Mouse (Mus musculus) forebrain, embryonic 14.5 days (tissue): Measurements from ENCODE around the gene Tnfsf9. TPM values are rescaled to one million over a fixed set of nuclear protein-coding genes. Genes with fewer than 3 reads are reported as not detected.
A peak's percentile ranks its signal among the peaks of the same experiment; 100 is the strongest.
"Not testable (repeated sequence)": the region's sequence is repeated elsewhere in the genome, so short reads cannot be mapped to it uniquely, and the experiment has no call there.

Source experiments
- ATAC-seq: fragments of 200-750 bp; cut with Nextera tagmentation; 2 replicates; pipeline ENCODE4 v1.8.0; 2017; ENCODE audit warnings: mild to moderate bottlenecking, moderate library complexity
- DNase-seq: peaks from one replicate; pipeline ENCODE4 v3.0.0-alpha.2; 2015; ENCODE audit warnings: low spot score
- H3K27ac ChIP-seq: fragments of 300-500 bp; sonication (generic); 2 replicates; pipeline ENCODE4 v1.5.1; 2014; ENCODE audit warnings: low read depth, mild to moderate bottlenecking, control low read depth, low read length, moderate library complexity
- H3K27me3 ChIP-seq: fragments of 300-500 bp; sonication (generic); replicated peaks from 2 replicates; pipeline ENCODE4 v1.6.1; 2014; ENCODE audit warnings: low read length, control low read depth, mixed read lengths; ENCODE audit not compliant: control insufficient read depth, insufficient read depth
- H3K36me3 ChIP-seq: fragments of 300-500 bp; sonication (generic); 2 replicates; pipeline ENCODE4 v1.6.1; 2014; ENCODE audit warnings: low read length, control low read depth; ENCODE audit not compliant: control insufficient read depth, insufficient read depth
- H3K4me1 ChIP-seq: fragments of 300-500 bp; sonication (generic); 2 replicates; pipeline ENCODE4 v1.6.1; 2014; ENCODE audit warnings: antibody characterized with exemption, low read length, control low read depth; ENCODE audit not compliant: control insufficient read depth, insufficient read depth
- H3K4me2 ChIP-seq: fragments of 300-500 bp; sonication (generic); 2 replicates; pipeline ENCODE4 v1.6.1; 2014; ENCODE audit warnings: mild to moderate bottlenecking, control low read depth, low read length
- H3K4me3 ChIP-seq: fragments of 300-500 bp; sonication (generic); 2 replicates; pipeline ENCODE4 v1.5.1; 2014; ENCODE audit warnings: low read depth, low read length, control low read depth
- H3K9ac ChIP-seq: fragments of 300-500 bp; sonication (generic); 2 replicates; pipeline ENCODE4 v1.6.1; 2014; ENCODE audit warnings: mild to moderate bottlenecking, low read length, control low read depth, moderate library complexity
- H3K9me3 ChIP-seq: fragments of 300-500 bp; sonication (generic); replicated peaks from 2 replicates; pipeline ENCODE4 v1.6.1; 2016; ENCODE audit warnings: low read length, control low read depth, mixed read lengths; ENCODE audit not compliant: control insufficient read depth
- WGBS: fragments of 180-500 bp; shearing (Covaris S2); extraction: QIAGEN DNeasy Blood & Tissue Kit; methylation state at CpG from one replicate; pipeline ENCODE4 v1.1.7; 2014; 5-methylcytosine and 5-hydroxymethylcytosine counted together
- polyA plus RNA-seq: library from polyadenylated mRNA; unstranded; fragments of >200 nt; fragmentation: Nextera tagmentation; extraction: Ambion mirVana; gene quantifications from 2 replicates; pipeline ENCODE4 v1.2.1, GENCODE M21; 2014

The Tnfsf9 gene
- polyA plus RNA-seq, 1 experiment from 2014 or later: 6.7 TPM

DNA sequence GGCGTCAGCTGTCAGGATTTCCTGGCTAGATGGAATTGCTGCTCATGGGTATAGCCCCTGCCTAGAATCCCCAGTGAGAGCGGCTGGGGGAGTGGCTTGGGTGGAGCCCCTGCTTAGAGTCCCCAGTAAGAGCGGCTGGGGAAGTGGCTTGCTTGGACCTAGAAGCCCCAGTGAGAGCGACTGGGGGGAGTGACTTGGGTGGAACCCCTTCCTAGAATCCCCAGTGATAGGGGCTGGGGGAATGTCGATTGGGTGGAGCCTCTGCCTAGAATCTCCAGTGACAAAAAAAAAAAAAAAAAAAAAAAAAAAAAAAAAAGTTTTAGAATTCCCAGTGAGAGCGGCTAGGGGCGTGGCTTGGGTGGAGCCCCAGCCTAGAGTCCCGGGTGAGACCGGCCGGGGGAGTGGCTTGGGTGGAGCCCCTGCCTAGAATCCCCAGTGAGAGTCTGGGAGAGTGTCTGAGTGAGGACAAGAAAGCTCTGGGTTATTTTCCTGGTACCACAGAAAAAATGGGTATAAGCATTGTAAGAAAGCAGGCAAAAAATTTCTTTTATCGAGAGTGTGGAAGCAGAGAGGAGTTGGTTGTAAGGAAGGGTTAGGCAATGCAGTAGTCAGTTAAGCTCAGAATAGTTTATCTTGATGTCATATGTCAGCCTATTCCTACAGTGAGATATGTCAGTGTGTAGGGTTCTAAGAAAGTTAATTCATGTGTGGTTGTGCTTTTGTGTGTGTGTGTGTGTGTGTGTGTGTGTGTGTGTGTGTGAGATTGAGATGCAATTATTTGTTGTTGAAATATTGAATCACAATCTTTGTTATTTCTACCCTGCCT lies 13.6 kb downstream of the Tnfsf9 start:
- DNase-seq: peak; percentile 38
- WGBS: 3% methylated on average over 11 of the region's 11 CpGs
- ATAC-seq: peak; percentile 81

GRCm38 (mm10) chr17:57121856-57122255 lies 16.7 kb downstream of the Tnfsf9 start:
- Histone ChIP-seq H3K27me3 (no peaks in the 10 kb centered on the region), H3K4me2 (no peak overlapping the region), H3K36me3 (no peaks in the 10 kb centered on the region), H3K9me3 (no peaks in the 10 kb centered on the region), H3K9ac (no peak overlapping the region), H3K4me1 (no peaks in the 10 kb centered on the region), H3K4me3 (no peak overlapping the region), H3K27ac (no peak overlapping the region)
- no peak for ATAC-seq
- no peak for DNase-seq
- WGBS: 86% methylated on average over 2 of the region's 2 CpGs

More for the DNA sequence above, 13.6 kb downstream of the Tnfsf9 start:
- H3K36me3 ChIP-seq: no peaks in the 10 kb centered on the region
- no peak overlapping the region for H3K27ac ChIP-seq
- H3K4me2 ChIP-seq: no peak overlapping the region
- no peaks in the 10 kb centered on the region for H3K9me3 ChIP-seq
- H3K4me3 ChIP-seq: no peak overlapping the region
- no peaks in the 10 kb centered on the region for H3K4me1 ChIP-seq
- H3K9ac ChIP-seq: no peak overlapping the region
- no peaks in the 10 kb centered on the region for H3K27me3 ChIP-seq

DNA sequence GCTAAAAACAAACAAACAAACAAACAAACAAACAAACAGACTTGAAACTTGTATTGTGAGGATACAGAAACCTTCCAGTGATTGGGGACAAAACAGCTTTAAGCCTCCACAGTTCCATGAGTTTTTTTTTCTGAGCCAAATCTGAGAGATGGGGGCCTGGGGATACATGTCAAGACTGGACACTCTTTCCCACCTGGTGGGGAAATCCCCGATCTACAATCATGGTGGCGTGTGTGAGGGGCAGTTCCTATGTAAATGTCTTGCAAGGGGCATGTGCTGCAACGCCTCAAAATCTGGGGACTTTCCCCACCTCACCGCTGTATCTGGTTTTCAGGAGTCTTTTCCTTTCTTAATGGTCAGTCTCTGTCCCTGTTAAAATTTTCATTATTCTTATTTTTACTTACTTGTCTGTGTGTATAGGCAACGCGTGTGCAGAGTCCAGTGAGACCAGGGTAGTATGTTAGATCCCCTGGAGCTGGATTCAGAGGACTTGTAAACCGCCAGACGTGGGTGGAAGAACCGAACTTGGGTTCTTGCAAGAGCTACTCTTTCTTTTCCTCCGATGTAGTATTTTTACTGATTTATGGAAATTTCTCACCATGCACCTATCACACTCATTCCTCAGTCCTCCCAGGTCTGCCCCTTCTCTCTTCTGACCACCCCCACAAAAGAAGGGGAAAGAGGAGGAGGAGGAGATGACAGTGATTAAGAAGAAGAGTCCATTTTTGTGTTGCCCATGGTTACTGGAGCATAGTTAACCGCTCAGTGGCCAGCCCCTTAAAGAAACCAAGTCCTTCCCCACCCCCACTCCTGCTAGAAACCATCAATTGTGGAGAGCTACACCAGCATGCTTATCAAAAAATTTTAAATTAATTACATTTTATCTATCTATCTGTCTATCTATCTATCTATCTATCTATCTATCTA lies 18.3 kb downstream of the Tnfsf9 start:
- Histone ChIP-seq H3K4me2 (no peak overlapping the region), H3K4me1 (no peaks in the 10 kb centered on the region), H3K9ac (no peak overlapping the region), H3K27me3 (no peaks in the 10 kb centered on the region), H3K27ac (no peak overlapping the region), H3K9me3 (no peaks in the 10 kb centered on the region), H3K4me3 (no peak overlapping the region), H3K36me3 (no peaks in the 10 kb centered on the region)
- 86% methylated on average over 11 of the region's 11 CpGs for WGBS
- ATAC-seq: no peak
- DNase-seq: no peak

DNA sequence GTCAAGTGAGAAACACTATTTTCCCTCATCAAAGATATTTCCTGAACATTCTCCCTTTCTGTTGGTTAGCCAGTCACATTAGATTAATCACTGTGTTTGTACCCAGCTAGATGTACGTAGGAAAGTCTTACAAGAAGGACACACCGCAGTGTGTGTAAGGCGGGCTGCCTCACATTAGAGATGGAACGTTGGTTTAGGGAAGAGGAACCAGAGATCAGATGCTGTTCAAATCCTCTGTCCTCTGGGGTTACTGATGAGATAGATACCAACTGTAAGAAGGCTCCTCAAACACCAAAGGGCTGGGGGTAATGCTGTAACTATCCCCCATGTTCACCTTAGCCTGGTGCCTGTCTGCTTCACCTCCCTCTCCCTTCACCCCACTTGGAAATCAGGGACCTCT lies 19.7 kb downstream of the Tnfsf9 start:
- Histone ChIP-seq H3K9ac (no peak overlapping the region), H3K4me2 (no peak overlapping the region), H3K36me3 (no peaks in the 10 kb centered on the region), H3K27ac (no peak overlapping the region), H3K4me1 (no peaks in the 10 kb centered on the region), H3K27me3 (no peaks in the 10 kb centered on the region), H3K4me3 (no peak overlapping the region), H3K9me3 (no peaks in the 10 kb centered on the region)
- WGBS: 90% methylated on average over 4 of the region's 4 CpGs
- DNase-seq (no peak), ATAC-seq (no peak)

DNA sequence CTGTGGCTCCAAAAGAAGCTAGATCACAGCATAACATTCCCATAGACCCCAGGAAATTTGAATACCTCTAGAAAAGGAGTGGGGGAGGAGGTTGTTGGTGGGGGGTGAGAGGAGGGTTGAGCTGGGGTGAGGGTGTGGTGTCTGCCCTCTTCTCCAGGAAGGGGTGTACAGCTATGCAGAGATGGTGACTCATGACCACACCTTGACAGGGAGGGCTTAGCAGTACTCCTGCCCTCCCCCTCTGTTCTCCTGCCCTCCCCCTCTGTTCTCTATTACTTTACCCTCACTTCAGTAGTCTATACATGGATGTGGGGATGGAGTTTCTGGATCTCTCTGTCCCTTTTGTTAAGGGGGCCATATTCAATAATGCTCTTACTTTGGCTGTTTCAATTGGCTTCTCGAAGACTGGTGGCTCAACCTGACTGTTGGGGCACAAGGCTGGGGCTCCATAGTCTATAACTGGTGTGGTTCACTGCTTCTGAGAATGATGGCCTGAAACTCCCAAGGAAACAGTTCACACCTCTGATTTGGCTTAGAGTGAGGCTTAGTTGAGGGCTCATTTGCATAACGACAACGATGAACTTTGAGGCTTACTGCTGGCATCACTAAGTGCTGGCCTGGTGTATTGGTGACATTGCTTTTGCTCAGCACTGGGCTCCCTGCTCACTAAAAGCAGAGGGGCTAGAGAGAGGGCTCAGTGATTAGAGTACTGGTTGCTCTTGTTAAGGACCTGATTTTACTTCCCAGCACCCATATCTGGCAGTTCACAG lies 20.9 kb downstream of the Tnfsf9 start:
- no peak overlapping the region for H3K9ac ChIP-seq
- WGBS: 68% methylated on average over 3 of the region's 3 CpGs
- no peaks in the 10 kb centered on the region for H3K36me3 ChIP-seq
- H3K4me1 ChIP-seq: no peaks in the 10 kb centered on the region
- no peaks in the 10 kb centered on the region for H3K9me3 ChIP-seq
- H3K27me3 ChIP-seq: no peaks in the 10 kb centered on the region
- H3K27ac ChIP-seq: no peak overlapping the region
- DNase-seq (no peak), ATAC-seq (no peak)
- no peak overlapping the region for H3K4me2 ChIP-seq
- H3K4me3 ChIP-seq: no peak overlapping the region

DNA sequence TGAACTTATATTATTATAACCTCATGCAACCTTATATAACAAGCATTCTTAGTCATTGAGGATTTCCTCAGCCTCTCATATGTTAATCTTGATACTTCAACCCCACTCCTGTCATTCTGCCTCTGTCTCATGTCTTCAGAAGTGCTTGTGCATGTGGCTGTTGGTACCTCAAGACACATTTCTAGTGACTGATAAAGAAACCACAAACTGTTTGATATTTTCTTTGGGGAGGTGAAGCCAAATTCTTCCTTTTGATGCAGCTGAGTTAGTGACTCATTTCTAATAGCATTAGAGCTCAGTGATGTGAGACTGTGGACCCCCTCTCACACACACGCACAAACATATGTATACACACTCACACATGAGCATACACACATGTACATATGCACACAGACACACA lies 26.7 kb downstream of the Tnfsf9 start:
- no peak overlapping the region for H3K4me2 ChIP-seq
- no peaks in the 10 kb centered on the region for H3K4me1 ChIP-seq
- WGBS: 92% methylated on average over 1 of the region's 1 CpGs
- H3K4me3 ChIP-seq: no peak overlapping the region
- no peaks in the 10 kb centered on the region for H3K36me3 ChIP-seq
- no peak overlapping the region for H3K27ac ChIP-seq
- no peak for DNase-seq
- no peak overlapping the region for H3K9ac ChIP-seq
- no peaks in the 10 kb centered on the region for H3K27me3 ChIP-seq
- no peaks in the 10 kb centered on the region for H3K9me3 ChIP-seq
- ATAC-seq: no peak

DNA sequence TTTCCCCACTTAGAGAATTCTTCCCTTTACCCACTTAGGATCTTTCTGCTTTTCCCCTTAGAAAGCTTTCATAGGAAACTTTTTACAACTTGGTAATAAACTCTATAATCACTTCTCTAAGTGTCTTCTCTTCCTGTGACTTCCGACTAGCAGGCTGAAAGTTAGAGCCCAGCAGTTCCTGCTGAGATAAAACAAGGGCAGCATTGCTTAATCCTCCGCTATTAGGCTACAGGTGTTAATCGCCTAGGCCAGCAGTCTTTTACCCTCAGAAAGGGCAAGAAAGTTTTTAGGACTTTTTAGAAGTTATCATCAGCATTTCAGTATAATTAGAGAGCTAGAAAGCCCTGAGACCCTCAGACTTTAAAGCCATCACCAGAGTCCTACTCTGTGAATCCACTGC lies 28.9 kb downstream of the Tnfsf9 start:
- not testable (repeated sequence) for H3K9ac ChIP-seq, H3K4me3 ChIP-seq, H3K9me3 ChIP-seq, H3K27me3 ChIP-seq, H3K36me3 ChIP-seq, DNase-seq, H3K4me1 ChIP-seq, H3K4me2 ChIP-seq, H3K27ac ChIP-seq, ATAC-seq
- 19% methylated on average over 3 of the region's 3 CpGs for WGBS

GRCm38 (mm10) chr17:57134693-57135092 lies 29.6 kb downstream of the Tnfsf9 start:
- no peak overlapping the region for H3K4me3 ChIP-seq
- no peak for ATAC-seq
- no peak overlapping the region for H3K27ac ChIP-seq
- DNase-seq: no peak
- H3K9ac ChIP-seq: no peak overlapping the region
- H3K27me3 ChIP-seq: no peaks in the 10 kb centered on the region
- H3K36me3 ChIP-seq: no peaks in the 10 kb centered on the region
- WGBS: 91% methylated on average over 2 of the region's 2 CpGs
- H3K9me3 ChIP-seq: no peaks in the 10 kb centered on the region
- H3K4me1 ChIP-seq: no peaks in the 10 kb centered on the region
- no peak overlapping the region for H3K4me2 ChIP-seq
